Mouse (Mus musculus) mesoderm, embryonic 11.5 days (tissue): ENCODE data around the gene Hist2h3b.
A peak's percentile ranks its signal among the peaks of the same experiment; 100 is the strongest.
"Not testable (repeated sequence)": the region's sequence is repeated elsewhere in the genome, so short reads cannot be mapped to it uniquely, and the experiment has no call there.

ENCODE experiments used
- DNase-seq: peaks from one replicate; pipeline ENCODE4 v3.0.0-alpha.2; 2012; ENCODE audit warnings: low read depth, low spot score

Gene Hist2h3b

GRCm38 (mm10) chr3:96262216-96262875 lies 6.1 kb upstream of the Hist2h3b start:
- DNase-seq = peak; percentile 83

GRCm38 (mm10) chr3:96262979-96263550 lies 5.4 kb upstream of the Hist2h3b start, which contains the start of gene Hist2h4:
TSS of gene Hist2h4 (minus strand) at chr3:96263311.
- peak; percentile 93 for DNase-seq

- peak; percentile 47 for DNase-seq
Observed at GRCm38 (mm10) chr3:96263558-96264403, 4.7 kb upstream of the Hist2h3b start.

GRCm38 (mm10) chr3:96264404-96264949 lies 4.0 kb upstream of the Hist2h3b start:
- DNase-seq = no peak

- DNase-seq = no peak
Observed at GRCm38 (mm10) chr3:96266132-96266710, 2.2 kb upstream of the Hist2h3b start.

GRCm38 (mm10) chr3:96267541-96267940 lies 913 bp upstream of the Hist2h3b start:
- no peak for DNase-seq

GRCm38 (mm10) chr3:96268776-96269378 lies 423 bp downstream of the Hist2h3b start:
- DNase-seq = peak; percentile 47

GRCm38 (mm10) chr3:96269511-96270474 lies 1.3 kb downstream of the Hist2h3b start, which contains the start of gene Hist2h2bb:
TSS of gene Hist2h2bb (plus strand) at chr3:96269752.
- peak; percentile 97 for DNase-seq

GRCm38 (mm10) chr3:96273591-96274465 lies 5.4 kb downstream of the Hist2h3b start:
- DNase-seq = no peak

GRCm38 (mm10) chr3:96277428-96277799 lies 9.0 kb downstream of the Hist2h3b start:
- no peak for DNase-seq

- DNase-seq = peak; percentile 96
Observed at GRCm38 (mm10) chr3:96277800-96278624, 9.6 kb downstream of the Hist2h3b start.

GRCm38 (mm10) chr3:96280660-96281059 lies 12.2 kb downstream of the Hist2h3b start:
- DNase-seq = no peak

- DNase-seq = no peak
Observed at GRCm38 (mm10) chr3:96284457-96284856, 16.0 kb downstream of the Hist2h3b start.

GRCm38 (mm10) chr3:96287334-96287733 lies 18.9 kb downstream of the Hist2h3b start:
- not testable (repeated sequence) for DNase-seq

- DNase-seq = no peak
Observed at GRCm38 (mm10) chr3:96289201-96289600, 20.7 kb downstream of the Hist2h3b start.

GRCm38 (mm10) chr3:96290727-96291126 lies 22.3 kb downstream of the Hist2h3b start:
- DNase-seq = not testable (repeated sequence)

GRCm38 (mm10) chr3:96292641-96293040 lies 24.2 kb downstream of the Hist2h3b start:
- no peak for DNase-seq

GRCm38 (mm10) chr3:96293368-96293767 lies 24.9 kb downstream of the Hist2h3b start:
- no peak for DNase-seq
